Mouse (Mus musculus) heart, embryonic 11.5 days (tissue): ENCODE data around the gene Ak4. TPM values are rescaled to one million over a fixed set of nuclear protein-coding genes. Genes with fewer than 3 reads are reported as not detected.
"Not testable (repeated sequence)": the region's sequence is repeated elsewhere in the genome, so short reads cannot be mapped to it uniquely, and the experiment has no call there.

Experiments
- ATAC-seq: fragments of 200-750 bp; cut with Nextera tagmentation; replicated peaks from 2 replicates; pipeline ENCODE4 v1.8.0; 2017; ENCODE audit warnings: moderate library complexity; ENCODE audit not compliant: insufficient number of reproducible peaks, low FRiP score, low TSS enrichment
- H3K27ac ChIP-seq: fragments of 300-500 bp; sonication (generic); 2 replicates; pipeline ENCODE4 v1.5.1; 2014; ENCODE audit warnings: mild to moderate bottlenecking, low read depth, low read length
- H3K27me3 ChIP-seq: fragments of 300-500 bp; sonication (generic); 2 replicates; pipeline ENCODE4 v1.6.1; 2014; ENCODE audit warnings: mild to moderate bottlenecking, low read length, mixed read lengths; ENCODE audit not compliant: control insufficient read depth, insufficient read depth
- H3K36me3 ChIP-seq: fragments of 300-500 bp; sonication (generic); 2 replicates; pipeline ENCODE4 v1.6.1; 2014; ENCODE audit warnings: mild to moderate bottlenecking, low read length, moderate library complexity, mixed read lengths; ENCODE audit not compliant: control insufficient read depth, insufficient read depth
- H3K4me1 ChIP-seq: fragments of 300-500 bp; sonication (generic); 2 replicates; pipeline ENCODE4 v1.6.1; 2014; ENCODE audit warnings: low read length; ENCODE audit not compliant: control insufficient read depth, insufficient read depth
- H3K4me2 ChIP-seq: fragments of 300-500 bp; sonication (generic); 2 replicates; pipeline ENCODE4 v1.6.1; 2014; ENCODE audit warnings: mild to moderate bottlenecking, moderate library complexity
- H3K4me3 ChIP-seq: fragments of 300-500 bp; sonication (generic); 2 replicates; pipeline ENCODE4 v1.5.1; 2014; ENCODE audit warnings: low read depth, low read length
- H3K9ac ChIP-seq: fragments of 300-500 bp; sonication (generic); 2 replicates; pipeline ENCODE4 v1.6.1; 2014; ENCODE audit warnings: mild to moderate bottlenecking, low read depth, low read length, moderate library complexity
- H3K9me3 ChIP-seq: fragments of 300-500 bp; sonication (generic); replicated peaks from 2 replicates; pipeline ENCODE4 v1.6.1; 2016; ENCODE audit warnings: low read length; ENCODE audit not compliant: control insufficient read depth
- WGBS: fragments of 180-500 bp; shearing (Covaris S2); extraction: QIAGEN DNeasy Blood & Tissue Kit; methylation state at CpG from one replicate; pipeline ENCODE4 v1.1.7; 2014; ENCODE audit not compliant: insufficient replicate concordance; 5-methylcytosine and 5-hydroxymethylcytosine counted together
- polyA plus RNA-seq: library from polyadenylated mRNA; unstranded; fragments of >200 nt; fragmentation: Nextera tagmentation; extraction: Ambion mirVana; gene quantifications from 2 replicates; pipeline ENCODE4 v1.2.1, GENCODE M21; 2014

Ak4 gene
- polyA plus RNA-seq, 1 experiment from 2014 or later: 9.4 TPM

- 82% methylated on average over 8 of the region's 8 CpGs for WGBS
- Histone ChIP-seq H3K36me3 (no peaks in the 10 kb centered on the region), H3K4me3 (no peak overlapping the region), H3K4me2 (no peak overlapping the region), H3K27ac (no peak overlapping the region), H3K9ac (no peak overlapping the region), H3K27me3 (no peaks in the 10 kb centered on the region), H3K9me3 (no peaks in the 10 kb centered on the region), H3K4me1 (no peaks in the 10 kb centered on the region)
- no peak for ATAC-seq
Observed at GRCm38 (mm10) chr4:101388246-101388645, 30.8 kb upstream of the Ak4 start.

GRCm38 (mm10) chr4:101388656-101389055 lies 30.4 kb upstream of the Ak4 start:
- not testable (repeated sequence) for H3K4me3 ChIP-seq, H3K9me3 ChIP-seq, H3K4me1 ChIP-seq, H3K27me3 ChIP-seq, H3K36me3 ChIP-seq, H3K9ac ChIP-seq, H3K27ac ChIP-seq, H3K4me2 ChIP-seq, ATAC-seq
- 62% methylated on average over 6 of the region's 6 CpGs for WGBS

- H3K36me3 ChIP-seq: no peaks in the 10 kb centered on the region
- H3K27ac ChIP-seq: no peak overlapping the region
- H3K9ac ChIP-seq: no peak overlapping the region
- no peaks in the 10 kb centered on the region for H3K9me3 ChIP-seq
- no peaks in the 10 kb centered on the region for H3K4me1 ChIP-seq
- no peaks in the 10 kb centered on the region for H3K27me3 ChIP-seq
- no peak overlapping the region for H3K4me2 ChIP-seq
- H3K4me3 ChIP-seq: no peak overlapping the region
- 40% methylated on average over 2 of the region's 2 CpGs for WGBS
- ATAC-seq: no peak
Observed at GRCm38 (mm10) chr4:101392229-101392628, 26.8 kb upstream of the Ak4 start.

- Histone ChIP-seq H3K9me3 (no peaks in the 10 kb centered on the region), H3K9ac (no peak overlapping the region), H3K4me3 (no peak overlapping the region), H3K27ac (no peak overlapping the region), H3K36me3 (no peaks in the 10 kb centered on the region), H3K4me2 (no peak overlapping the region), H3K4me1 (no peaks in the 10 kb centered on the region), H3K27me3 (no peaks in the 10 kb centered on the region)
- peak; percentile 67 for ATAC-seq
- WGBS: 28% methylated on average over 5 of the region's 5 CpGs
Observed at GRCm38 (mm10) chr4:101393292-101393711, 25.8 kb upstream of the Ak4 start.

- Histone ChIP-seq H3K4me3 (no peak overlapping the region), H3K4me2 (no peak overlapping the region), H3K4me1 (no peaks in the 10 kb centered on the region), H3K36me3 (no peaks in the 10 kb centered on the region), H3K9me3 (no peaks in the 10 kb centered on the region), H3K27ac (no peak overlapping the region), H3K9ac (no peak overlapping the region), H3K27me3 (no peaks in the 10 kb centered on the region)
- 81% methylated on average over 8 of the region's 8 CpGs for WGBS
- ATAC-seq: no peak
Observed at GRCm38 (mm10) chr4:101395021-101395533, 24.0 kb upstream of the Ak4 start.

GRCm38 (mm10) chr4:101400025-101400594 lies 19.0 kb upstream of the Ak4 start:
- no peaks in the 10 kb centered on the region for H3K4me1 ChIP-seq
- WGBS: 40% methylated on average over 4 of the region's 4 CpGs
- no peak for ATAC-seq
- H3K9me3 ChIP-seq: no peaks in the 10 kb centered on the region
- H3K4me2 ChIP-seq: no peak overlapping the region
- H3K27ac ChIP-seq: no peak overlapping the region
- H3K27me3 ChIP-seq: no peaks in the 10 kb centered on the region
- H3K4me3 ChIP-seq: no peak overlapping the region
- H3K36me3 ChIP-seq: no peaks in the 10 kb centered on the region
- no peak overlapping the region for H3K9ac ChIP-seq

GRCm38 (mm10) chr4:101401945-101402344 lies 17.1 kb upstream of the Ak4 start:
- no peak for ATAC-seq
- Histone ChIP-seq H3K27ac (no peak overlapping the region), H3K4me2 (no peak overlapping the region), H3K4me3 (no peak overlapping the region), H3K9ac (no peak overlapping the region), H3K27me3 (no peaks in the 10 kb centered on the region), H3K4me1 (no peaks in the 10 kb centered on the region), H3K9me3 (no peaks in the 10 kb centered on the region), H3K36me3 (no peaks in the 10 kb centered on the region)
- 87% methylated on average over 1 of the region's 1 CpGs for WGBS

GRCm38 (mm10) chr4:101404863-101405262 lies 14.2 kb upstream of the Ak4 start:
- Histone ChIP-seq H3K4me3 (no peak overlapping the region), H3K4me2 (no peak overlapping the region), H3K9me3 (no peaks in the 10 kb centered on the region), H3K4me1 (no peaks in the 10 kb centered on the region), H3K27me3 (no peaks in the 10 kb centered on the region), H3K27ac (no peak overlapping the region), H3K9ac (no peak overlapping the region), H3K36me3 (no peaks in the 10 kb centered on the region)
- ATAC-seq: no peak
- 73% methylated on average over 3 of the region's 3 CpGs for WGBS
